Mouse (Mus musculus): ENCODE data around the gene Olfr851. TPM values are rescaled to one million over a fixed set of nuclear protein-coding genes. Genes with fewer than 3 reads are reported as not detected.

Olfr851 gene
- polyA plus RNA-seq (2012; rRNA removed) = not detected in 2 replicates

DNA sequence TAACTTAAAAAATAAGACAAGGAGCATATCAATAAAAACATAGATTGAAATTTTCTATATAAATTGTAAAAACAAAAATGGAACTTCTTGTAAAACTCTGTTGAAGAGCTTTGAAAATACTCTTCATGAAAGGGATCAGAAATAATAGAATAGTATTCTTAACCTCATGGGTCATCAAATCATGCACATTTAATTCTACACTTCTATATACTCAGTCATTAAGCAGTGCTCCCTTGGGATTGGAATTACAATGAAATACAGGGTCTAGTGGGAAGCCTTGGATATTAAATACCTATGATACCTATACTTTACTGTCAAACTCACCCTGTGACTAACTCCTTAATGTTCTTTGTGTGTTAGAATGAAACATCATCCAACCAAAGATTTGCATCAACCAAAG, at the start of gene Olfr851:
Gene Olfr851 (plus strand): TSS at position 301 of the 400 bp plus-strand sequence.

GRCm38 (mm10) chr9:19478148-19478547, 14.9 kb upstream of the Olfr851 start, which contains the start of gene Olfr850:
Olfr850 (minus strand) TSS chr9:19478248.

DNA sequence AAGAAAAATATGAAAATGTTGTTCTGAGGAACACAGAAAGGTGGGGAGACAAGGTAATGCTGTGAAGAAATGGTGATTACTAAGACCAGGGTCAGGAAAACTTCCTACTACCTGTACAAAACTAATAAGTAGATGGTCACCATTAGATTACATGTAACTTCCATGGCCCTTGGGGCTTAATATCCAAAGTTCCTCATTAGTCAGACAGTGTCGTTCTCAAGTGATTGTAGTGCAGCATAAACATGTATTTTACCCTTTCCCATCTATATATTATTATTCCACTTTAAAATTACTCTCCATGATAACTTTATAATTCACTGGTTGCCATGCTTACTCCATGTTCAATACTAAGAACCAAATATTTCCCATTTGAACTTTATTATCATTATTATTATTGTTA, 47.9 kb downstream of the Olfr851 start, which contains the start of gene Olfr853:
Gene Olfr853 (minus strand): TSS at position 101 of the 400 bp plus-strand sequence.

Other genes with a start within 250 kb of the Olfr851 start
- gene Olfr843, start 241.3 kb upstream of the Olfr851 start, polyA plus RNA-seq (2012; rRNA removed) = not detected in 2 replicates
- not detected in 2 replicates for gene Olfr844, start 176.9 kb upstream of the Olfr851 start, polyA plus RNA-seq (2012; rRNA removed)
- gene Olfr845, start 156.8 kb upstream of the Olfr851 start, polyA plus RNA-seq (2012; rRNA removed) = not detected in 2 replicates
- gene Olfr846, start 129.3 kb upstream of the Olfr851 start, polyA plus RNA-seq (2012; rRNA removed) = not detected in 2 replicates
- gene Olfr847, start 114.6 kb upstream of the Olfr851 start, polyA plus RNA-seq (2012; rRNA removed) = not detected in 2 replicates
- gene Olfr849, start 53.0 kb upstream of the Olfr851 start, polyA plus RNA-seq (2012; rRNA removed) = not detected in 2 replicates
- not detected in 2 replicates for gene Olfr850, start 15.0 kb upstream of the Olfr851 start, polyA plus RNA-seq (2012; rRNA removed)
- gene Olfr853, start 47.8 kb downstream of the Olfr851 start, polyA plus RNA-seq (2012; rRNA removed) = not detected in 2 replicates
- gene Olfr854, start 74.1 kb downstream of the Olfr851 start, polyA plus RNA-seq (2012; rRNA removed) = not detected in 2 replicates
- not detected in 2 replicates for gene Olfr855, start 89.3 kb downstream of the Olfr851 start, polyA plus RNA-seq (2012; rRNA removed)
- gene Zfp317, start 128.8 kb downstream of the Olfr851 start, polyA plus RNA-seq (2012; rRNA removed) = 31.7 and 33.6 TPM in 2 replicates
- gene Olfr857, start 216.1 kb downstream of the Olfr851 start, polyA plus RNA-seq (2012; rRNA removed) = 0.04 and 0.06 TPM in 2 replicates